In the genomic region with DNA sequence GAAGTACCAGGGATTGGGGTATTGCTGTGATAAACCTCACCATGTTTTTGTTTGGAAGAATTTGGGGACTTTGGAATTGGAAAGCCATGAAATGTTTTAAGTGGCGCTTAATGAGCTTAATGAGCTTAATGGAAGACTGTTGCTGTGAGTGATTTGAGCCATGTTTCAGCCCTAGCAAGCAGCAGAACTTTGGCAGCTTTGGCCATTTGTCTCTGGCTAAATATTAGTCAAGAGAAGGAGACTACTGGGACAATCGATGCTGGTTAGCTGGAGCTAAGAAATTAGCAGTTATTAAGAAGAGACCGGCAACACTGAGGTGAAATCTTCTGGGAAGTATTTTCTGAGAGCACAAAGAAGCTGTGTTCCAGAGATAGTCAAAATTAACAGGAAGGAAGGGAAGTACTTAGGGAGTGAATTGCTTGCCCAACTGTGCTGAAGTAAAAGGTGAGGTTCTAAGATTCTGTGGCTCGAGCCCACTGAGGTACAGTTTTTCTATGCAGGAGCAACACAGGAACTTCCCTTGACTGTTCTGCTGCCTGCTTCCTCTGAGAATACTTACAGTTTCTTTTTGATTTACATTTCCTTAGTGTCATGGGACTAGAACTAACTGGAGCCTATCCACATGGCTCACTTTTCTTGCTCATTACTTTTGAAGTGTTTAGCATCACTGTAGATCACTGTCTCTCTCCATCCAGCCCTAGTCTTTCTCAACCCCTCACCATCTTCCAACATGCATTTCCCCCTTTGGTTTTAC, we compare ENCODE assay signal across 16 mouse cellular contexts. TPM values are rescaled to one million over a fixed set of nuclear protein-coding genes. Genes with fewer than 3 reads are reported as not detected.
A peak's percentile ranks its signal among the peaks of the same experiment; 100 is the strongest.
DNase-seq lines count a peak whose midpoint lies in the region; ATAC-seq lines count a peak whose summit lies in the region.
"Had no signal": no experiment of that assay in that cellular context is flagged by ENCODE, and none has a peak within 500 bp of the region (broad histone marks: within the 10 kb centered on the region; RNA-seq: fewer than 3 reads in every experiment).

No protein-coding gene starts in this region.

- ATAC-seq in kidney, embryonic 15.5 days (replicated peaks; ENCODE audit: low FRiP score): no peak
- ATAC-seq in hindbrain, embryonic 12.5 days (ENCODE audit: low FRiP score): no peak
- ATAC-seq: forebrain, embryonic 15.5 days had no signal

- H3K4me3 ChIP-seq in kidney, embryonic 15.5 days (replicated peaks): no peak overlapping the region
- no peak overlapping the region for H3K4me3 ChIP-seq in hindbrain, embryonic 12.5 days
- H3K4me3 ChIP-seq: forebrain, embryonic 15.5 days; liver, embryonic 15.5 days; neural tube, embryonic 15.5 days had no signal

- peak overlapping the region; percentile 56; the same call in 1 of the 2 replicates for H3K27ac ChIP-seq in kidney, embryonic 15.5 days
- no peak overlapping the region for H3K27ac ChIP-seq in hindbrain, embryonic 12.5 days
- H3K27ac ChIP-seq: forebrain, embryonic 15.5 days; liver, embryonic 15.5 days; neural tube, embryonic 15.5 days had no signal

- 49% methylated on average over 4 of the region's 4 CpGs for WGBS in kidney, embryonic 15.5 days
- 84% methylated on average over 4 of the region's 4 CpGs for WGBS in hindbrain, embryonic 12.5 days

- DNase-seq in kidney, adult 8-10 months: peak; percentile 43 to 52
- DNase-seq in kidney, adult 18-20 months: no peak
- peak; percentile 24 for DNase-seq in Muller cell, postnatal 12 days (ENCODE audit: inconsistent ontology term)
- DNase-seq in naive thymus-derived CD4-positive, alpha-beta T cell, adult 2 months (ENCODE audit: low read depth): peak; percentile 37
- no peak for DNase-seq in MN1 (ENCODE audit: low spot score)
- no peak for DNase-seq in cerebellum, postnatal 4 days (ENCODE audit: low spot score in 2 of 2)
- DNase-seq: cerebellum, adult 18-20 months; gastrocnemius, postnatal 10 days; layer of hippocampus, adult 9-11 months; lung, postnatal 4 days; right cerebral cortex, postnatal 4 days had no signal

- peaks cover 19% of the 10 kb centered on the region; the same call in 1 of the 2 replicates for H3K4me1 ChIP-seq in kidney, embryonic 15.5 days
- H3K4me1 ChIP-seq in hindbrain, embryonic 12.5 days: no peaks in the 10 kb centered on the region
- H3K4me1 ChIP-seq: liver, embryonic 15.5 days had no signal

- H3K9me3 ChIP-seq in kidney, embryonic 15.5 days (replicated peaks): no peaks in the 10 kb centered on the region
- H3K9me3 ChIP-seq in hindbrain, embryonic 12.5 days (replicated peaks): no peaks in the 10 kb centered on the region
- H3K9me3 ChIP-seq: forebrain, embryonic 15.5 days; liver, embryonic 15.5 days; neural tube, embryonic 15.5 days had no signal

- no peak overlapping the region for H3K4me2 ChIP-seq in kidney, embryonic 15.5 days
- H3K4me2 ChIP-seq in hindbrain, embryonic 12.5 days (replicated peaks): no peak overlapping the region
- H3K4me2 ChIP-seq: forebrain, embryonic 15.5 days; liver, embryonic 15.5 days; neural tube, embryonic 15.5 days had no signal

- no peak overlapping the region for H3K9ac ChIP-seq in kidney, embryonic 15.5 days
- H3K9ac ChIP-seq in hindbrain, embryonic 12.5 days: no peak overlapping the region
- H3K9ac ChIP-seq: forebrain, embryonic 15.5 days; liver, embryonic 15.5 days; neural tube, embryonic 15.5 days had no signal

- no peaks in the 10 kb centered on the region for H3K27me3 ChIP-seq in kidney, embryonic 15.5 days
- H3K27me3 ChIP-seq in hindbrain, embryonic 12.5 days: no peaks in the 10 kb centered on the region
- H3K27me3 ChIP-seq: forebrain, embryonic 15.5 days; liver, embryonic 15.5 days; neural tube, embryonic 15.5 days had no signal

- H3K36me3 ChIP-seq in kidney, embryonic 15.5 days: no peaks in the 10 kb centered on the region
- H3K36me3 ChIP-seq in hindbrain, embryonic 12.5 days: no peaks in the 10 kb centered on the region
- H3K36me3 ChIP-seq: forebrain, embryonic 15.5 days; liver, embryonic 15.5 days; neural tube, embryonic 15.5 days had no signal

RNA-seq across cellular contexts. Expression of a gene that starts 17.5 kb away (rescaled TPM):
- polyA plus RNA-seq in kidney, embryonic 15.5 days (2015; fragmentation: Nextera tagmentation; extraction: Ambion mirVana): 14.9 and 17.2 TPM in 2 replicates
- polyA plus RNA-seq in hindbrain, embryonic 12.5 days (2016; fragmentation: Nextera tagmentation; extraction: Ambion mirVana): 24.1 and 25.0 TPM in 2 replicates

RNA-seq across cellular contexts. Expression of a gene that starts 17.6 kb away (rescaled TPM):
- polyA plus RNA-seq in kidney, embryonic 15.5 days (2015; fragmentation: Nextera tagmentation; extraction: Ambion mirVana): 51.2 and 55.6 TPM in 2 replicates
- polyA plus RNA-seq in hindbrain, embryonic 12.5 days (2016; fragmentation: Nextera tagmentation; extraction: Ambion mirVana): 48.4 and 55.6 TPM in 2 replicates

Comparison
In these comparisons a context has a peak if more than half of its experiments do, and no peak if none do; other contexts are left out.
1. DNase-seq: peak in kidney, adult 8-10 months (2 of 2), Muller cell, postnatal 12 days (single experiment) and naive thymus-derived CD4-positive, alpha-beta T cell, adult 2 months (single experiment); none in kidney, adult 18-20 months (single experiment), MN1 (single experiment) and cerebellum, postnatal 4 days (0 of 2).